Mouse (Mus musculus) limb, embryonic 13.5 days (tissue): Measurements from ENCODE around the gene Lypd6b. TPM values are rescaled to one million over a fixed set of nuclear protein-coding genes. Genes with fewer than 3 reads are reported as not detected.
A peak's percentile ranks its signal among the peaks of the same experiment; 100 is the strongest.

Experiments
- ATAC-seq: fragments of 200-750 bp; cut with Nextera tagmentation; 2 replicates; pipeline ENCODE4 v1.8.0; 2017; ENCODE audit warnings: low read depth, moderate number of reproducible peaks, moderate TSS enrichment; ENCODE audit not compliant: low FRiP score
- H3K27ac ChIP-seq: fragments of 300-500 bp; sonication (generic); 2 replicates; pipeline ENCODE4 v1.5.1; 2015; ENCODE audit warnings: inconsistent platforms, mild to moderate bottlenecking, moderate library complexity
- H3K27me3 ChIP-seq: fragments of 300-500 bp; sonication (generic); 2 replicates; pipeline ENCODE4 v1.6.1; 2015; ENCODE audit warnings: mild to moderate bottlenecking, inconsistent platforms
- H3K36me3 ChIP-seq: fragments of 300-500 bp; sonication (generic); 2 replicates; pipeline ENCODE4 v1.6.1; 2015; ENCODE audit warnings: inconsistent platforms, mild to moderate bottlenecking, moderate library complexity
- H3K4me1 ChIP-seq: fragments of 300-500 bp; sonication (generic); 2 replicates; pipeline ENCODE4 v1.6.1; 2015; ENCODE audit warnings: inconsistent platforms
- H3K4me2 ChIP-seq: fragments of 300-500 bp; sonication (generic); replicated peaks from 2 replicates; pipeline ENCODE4 v1.6.1; 2015; ENCODE audit warnings: inconsistent platforms, mild to moderate bottlenecking, moderate library complexity
- H3K4me3 ChIP-seq: fragments of 300-500 bp; sonication (generic); 2 replicates; pipeline ENCODE4 v1.5.1; 2015; ENCODE audit warnings: moderate library complexity, mild to moderate bottlenecking, inconsistent platforms
- H3K9ac ChIP-seq: fragments of 300-500 bp; sonication (generic); 2 replicates; pipeline ENCODE4 v1.6.1; 2015; ENCODE audit warnings: mild to moderate bottlenecking, inconsistent platforms
- H3K9me3 ChIP-seq: fragments of 300-500 bp; sonication (generic); 2 replicates; pipeline ENCODE4 v1.6.1; 2016; ENCODE audit warnings: inconsistent platforms
- WGBS: fragments of 180-500 bp; shearing (Covaris S2); methylation state at CpG from one replicate; pipeline ENCODE4 v1.1.7; 2015; 5-methylcytosine and 5-hydroxymethylcytosine counted together
- polyA plus RNA-seq: library from polyadenylated mRNA; unstranded; fragments of >200 nt; fragmentation: Nextera tagmentation; extraction: Ambion mirVana; gene quantifications from 2 replicates; pipeline ENCODE4 v1.2.1, GENCODE M21; 2015

The Lypd6b gene
- 9.8 and 9.9 TPM in 2 replicates for polyA plus RNA-seq

DNA sequence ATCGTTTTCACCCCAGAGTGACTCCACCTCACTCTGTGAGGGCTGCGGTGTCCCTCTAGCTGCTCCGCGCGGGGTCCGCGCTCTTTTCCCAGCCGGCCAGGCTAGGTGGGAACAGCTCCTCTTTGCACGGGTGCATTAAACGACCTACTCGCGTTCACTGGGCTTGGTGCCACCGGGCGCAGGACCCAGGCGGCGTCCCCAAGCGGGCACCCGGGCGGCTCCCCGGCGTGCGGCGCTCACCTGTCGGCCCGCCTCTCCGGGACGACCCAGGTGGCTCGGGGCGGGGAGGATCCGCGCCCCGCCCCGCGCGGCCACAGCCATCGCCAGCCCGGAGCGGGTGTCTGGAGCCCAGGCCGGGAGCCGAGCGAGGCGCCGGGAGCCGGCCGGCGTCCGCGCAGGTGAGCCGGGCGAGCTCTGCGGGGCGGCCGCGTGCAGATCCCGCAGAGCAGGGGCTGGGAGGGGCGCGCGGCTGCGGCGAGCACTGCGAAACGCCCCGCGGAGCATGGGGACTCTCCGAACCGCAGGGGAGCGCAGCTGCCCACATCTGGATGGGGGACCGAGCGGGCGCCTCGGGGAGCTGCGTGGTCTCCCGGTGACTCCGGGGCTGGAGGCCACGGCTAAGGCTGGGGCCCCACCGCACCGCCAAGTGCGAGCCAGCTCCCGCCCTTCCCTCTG is at the start of gene Lypd6b:
Lypd6b (plus strand) TSS at position 313 of the 675 bp plus-strand sequence.
- peak within 1 kb of the TSS; percentile 59 for H3K4me3 ChIP-seq
- H3K27me3 ChIP-seq = peaks cover 57% of the 10 kb centered on the region
- H3K4me1 ChIP-seq = peaks cover 13% of the 10 kb centered on the region
- peak; percentile 76 for ATAC-seq
- H3K9me3 ChIP-seq = no peaks in the 10 kb centered on the region
- H3K27ac ChIP-seq = no peak within 1 kb of the TSS
- WGBS = under 1% methylated on average over 76 of the region's 79 CpGs
- H3K9ac ChIP-seq = peak within 1 kb of the TSS; percentile 70
- H3K4me2 ChIP-seq = peak within 1 kb of the TSS; percentile 99
- no peaks in the 10 kb centered on the region for H3K36me3 ChIP-seq

DNA sequence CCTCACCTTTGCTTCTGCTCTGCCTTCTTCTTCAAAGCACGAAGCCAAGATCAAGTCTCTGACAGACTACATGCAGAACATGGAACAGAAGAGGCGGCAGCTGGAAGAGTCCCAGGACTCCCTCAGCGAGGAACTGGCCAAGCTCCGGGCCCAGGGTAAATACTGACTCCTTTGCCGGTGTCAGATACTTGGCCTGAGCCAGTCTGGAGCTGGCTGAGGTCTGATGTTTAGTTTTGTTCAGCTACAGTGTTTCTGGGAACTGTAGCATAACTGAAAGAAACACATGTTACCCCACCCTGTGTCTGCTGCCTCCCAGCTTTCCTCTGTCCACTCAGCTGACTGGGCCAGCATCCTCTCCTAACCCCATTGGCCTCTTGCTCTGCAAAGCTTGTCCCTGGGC is 48.4 kb upstream of the Lypd6b start:
- no peaks in the 10 kb centered on the region for H3K27me3 ChIP-seq
- WGBS = 92% methylated on average over 5 of the region's 5 CpGs

DNA sequence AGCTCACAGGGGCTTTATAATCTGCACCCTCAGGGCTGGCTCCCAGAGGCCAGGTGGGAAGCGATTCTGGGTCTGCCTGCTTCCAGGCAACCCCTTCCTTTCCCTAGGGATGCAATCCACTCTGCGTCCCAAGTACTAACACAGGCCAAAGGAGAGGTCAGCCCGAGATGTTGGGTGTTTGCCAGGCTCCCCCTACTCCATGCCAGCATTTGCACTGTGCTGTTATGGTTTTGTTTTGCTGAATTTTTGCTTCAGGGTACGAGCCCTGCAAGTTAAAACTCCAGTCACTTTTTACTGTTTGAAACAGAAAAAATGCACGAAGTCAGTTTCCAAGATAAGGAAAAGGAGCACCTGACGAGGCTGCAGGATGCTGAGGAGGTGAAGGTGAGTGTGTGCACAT is 46.5 kb upstream of the Lypd6b start:
- H3K36me3 ChIP-seq = peaks cover 25% of the 10 kb centered on the region
- no peaks in the 10 kb centered on the region for H3K9me3 ChIP-seq
- WGBS = 41% methylated on average over 6 of the region's 6 CpGs
- H3K27ac ChIP-seq = no peak overlapping the region
- H3K9ac ChIP-seq = no peak overlapping the region
- peaks cover 26% of the 10 kb centered on the region for H3K4me1 ChIP-seq
- no peak overlapping the region for H3K4me3 ChIP-seq
- no peak for ATAC-seq
- no peaks in the 10 kb centered on the region for H3K27me3 ChIP-seq
- H3K4me2 ChIP-seq = no peak overlapping the region

More for the DNA sequence above, 48.4 kb upstream of the Lypd6b start:
- ATAC-seq = no peak
- peaks cover 30% of the 10 kb centered on the region for H3K36me3 ChIP-seq
- no peak overlapping the region for H3K4me3 ChIP-seq
- H3K4me1 ChIP-seq = peaks cover 22% of the 10 kb centered on the region
- no peak overlapping the region for H3K4me2 ChIP-seq
- no peak overlapping the region for H3K27ac ChIP-seq
- H3K9ac ChIP-seq = no peak overlapping the region
- H3K9me3 ChIP-seq = no peaks in the 10 kb centered on the region

DNA sequence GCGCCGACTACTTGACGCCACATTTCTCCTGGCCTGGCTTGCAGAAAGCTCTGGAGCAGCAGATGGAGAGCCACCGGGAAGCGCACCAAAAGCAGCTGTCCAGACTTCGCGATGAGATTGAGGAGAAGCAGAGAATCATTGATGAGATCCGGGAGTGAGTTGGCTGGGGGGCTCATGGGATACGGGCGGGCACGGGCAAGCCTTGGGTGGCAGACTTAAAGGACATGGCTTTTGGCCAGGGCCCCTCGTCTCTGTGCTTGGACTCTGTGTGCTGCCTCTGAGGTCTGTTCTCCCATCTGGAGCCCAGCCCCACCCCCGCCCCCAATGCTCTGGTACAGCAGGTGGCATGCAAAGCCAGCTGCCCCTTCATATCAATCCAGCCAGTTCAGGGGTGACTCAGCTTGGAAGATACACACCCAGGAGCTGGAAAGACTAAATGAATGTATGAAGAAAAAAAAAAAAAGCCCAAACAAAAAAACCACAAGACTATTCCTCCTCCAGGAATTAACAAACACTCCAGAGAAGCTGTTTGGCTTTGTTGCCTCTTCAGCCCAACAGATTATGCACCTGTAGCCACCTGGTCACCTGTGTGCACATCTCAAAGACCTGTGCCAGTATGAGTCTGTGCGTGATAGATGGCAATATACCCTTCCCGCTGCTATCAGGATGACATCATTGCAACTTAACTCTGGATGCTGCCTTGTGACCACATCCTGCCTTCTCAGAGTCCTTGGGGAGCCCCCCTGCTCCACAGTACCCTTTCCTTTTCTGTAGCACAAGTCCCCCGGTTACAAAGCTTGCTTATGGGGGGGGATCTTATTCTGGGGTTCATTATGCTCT is 45.4 kb upstream of the Lypd6b start:
- Histone ChIP-seq H3K4me2 (no peak overlapping the region), H3K4me1 (peaks cover 26% of the 10 kb centered on the region), H3K9me3 (no peaks in the 10 kb centered on the region), H3K27me3 (no peaks in the 10 kb centered on the region), H3K4me3 (no peak overlapping the region), H3K27ac (no peak overlapping the region), H3K9ac (no peak overlapping the region), H3K36me3 (peaks cover 25% of the 10 kb centered on the region)
- 76% methylated on average over 16 of the region's 16 CpGs for WGBS
- ATAC-seq = no peak

DNA sequence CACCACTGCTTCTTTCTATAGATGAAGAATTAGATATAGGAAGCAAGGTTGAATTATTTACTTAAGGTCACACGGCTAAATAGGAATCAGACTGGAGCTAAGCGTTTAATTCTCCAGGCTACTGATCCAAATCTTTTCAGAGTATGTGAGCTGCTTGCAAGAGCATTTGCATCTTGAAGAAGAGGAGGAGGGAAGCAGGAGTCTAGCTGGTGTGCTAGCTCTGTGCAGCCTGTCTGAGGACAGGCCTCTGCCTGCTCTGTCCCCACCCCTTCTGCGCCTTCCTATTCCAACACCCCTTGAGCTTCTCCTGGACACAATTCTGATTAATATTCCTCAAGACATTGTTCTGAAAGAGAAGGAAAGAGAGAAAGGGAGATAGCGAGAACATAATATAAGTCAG is 44.6 kb upstream of the Lypd6b start:
- Histone ChIP-seq H3K36me3 (peaks cover 30% of the 10 kb centered on the region), H3K4me2 (no peak overlapping the region), H3K4me3 (no peak overlapping the region), H3K9me3 (no peaks in the 10 kb centered on the region), H3K9ac (no peak overlapping the region), H3K4me1 (peaks cover 26% of the 10 kb centered on the region), H3K27me3 (no peaks in the 10 kb centered on the region), H3K27ac (no peak overlapping the region)
- ATAC-seq = no peak
- WGBS = 84% methylated on average over 4 of the region's 4 CpGs

DNA sequence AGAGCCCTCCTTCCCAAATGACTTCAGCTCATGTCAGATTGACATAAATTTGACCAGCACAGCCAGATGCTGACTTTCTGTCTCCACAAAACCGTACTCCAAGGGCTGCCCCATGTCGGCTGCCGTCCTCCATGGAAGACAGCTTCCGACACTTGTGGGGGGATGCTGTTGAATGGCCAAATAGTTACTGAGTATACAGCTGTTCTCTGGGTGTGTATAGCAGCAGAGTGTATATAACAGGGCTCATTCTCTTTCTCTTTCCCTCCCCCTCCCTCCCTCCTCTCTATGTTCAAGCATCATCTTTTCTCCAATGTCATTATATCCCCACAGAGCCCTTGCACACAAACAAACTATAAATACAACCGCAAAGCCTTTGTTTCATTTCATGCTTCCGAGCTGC is 43.7 kb upstream of the Lypd6b start:
- Histone ChIP-seq H3K9ac (no peak overlapping the region), H3K27ac (peak overlapping the region; percentile 16; the same call in 1 of the 2 replicates), H3K9me3 (no peaks in the 10 kb centered on the region), H3K27me3 (no peaks in the 10 kb centered on the region), H3K4me2 (peak overlapping the region; percentile 2; the same call in 1 of the 2 replicates), H3K4me1 (peaks cover 26% of the 10 kb centered on the region), H3K4me3 (no peak overlapping the region), H3K36me3 (peaks cover 27% of the 10 kb centered on the region)
- WGBS = 48% methylated on average over 6 of the region's 6 CpGs
- peak; percentile 24; the same call in 1 of the 2 replicates for ATAC-seq

DNA sequence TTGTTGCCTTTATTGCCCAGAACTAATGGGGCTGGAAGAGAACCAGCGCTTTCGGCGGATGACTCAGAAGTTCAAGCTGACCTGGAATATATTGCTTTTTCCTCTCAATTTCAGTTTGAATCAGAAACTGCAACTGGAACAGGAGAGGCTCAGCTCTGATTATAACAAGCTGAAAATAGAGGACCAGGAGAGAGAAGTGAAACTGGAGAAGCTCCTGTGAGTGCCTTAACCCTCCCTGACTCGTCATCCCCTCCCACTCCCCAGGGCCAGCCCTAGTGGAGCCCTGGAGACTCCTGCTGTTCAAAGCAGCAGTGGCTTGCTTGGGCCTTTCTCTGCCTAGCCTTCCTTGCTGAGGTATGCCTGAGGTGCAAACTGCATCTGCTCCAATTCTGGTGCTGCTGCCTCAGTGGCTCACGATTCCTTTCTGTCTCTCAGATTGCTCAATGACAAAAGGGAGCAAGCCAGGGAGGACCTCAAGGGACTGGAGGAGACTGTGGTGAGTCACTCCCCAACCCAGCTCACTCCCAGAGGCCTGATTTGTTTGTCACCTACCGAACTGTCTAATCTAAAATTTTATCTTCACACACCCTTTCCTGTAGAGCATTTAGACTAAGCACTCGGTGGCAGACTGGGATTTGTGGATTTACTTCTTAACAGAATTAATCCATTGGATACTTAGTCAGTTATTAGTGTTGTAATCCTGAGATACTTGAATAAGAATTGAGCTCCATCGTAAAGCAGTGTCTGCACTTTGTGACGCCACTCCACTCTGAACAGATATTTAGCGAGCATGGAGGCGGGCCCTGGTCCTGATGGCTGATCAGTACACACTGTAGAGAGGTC is 43.0 kb upstream of the Lypd6b start:
- peak overlapping the region; percentile 2; the same call in 1 of the 2 replicates for H3K4me2 ChIP-seq
- H3K27me3 ChIP-seq = no peaks in the 10 kb centered on the region
- H3K4me1 ChIP-seq = peaks cover 26% of the 10 kb centered on the region
- H3K4me3 ChIP-seq = no peak overlapping the region
- H3K9me3 ChIP-seq = no peaks in the 10 kb centered on the region
- peak; percentile 69; the same call in 1 of the 2 replicates for ATAC-seq
- peak overlapping the region; percentile 16 for H3K27ac ChIP-seq
- WGBS = 53% methylated on average over 11 of the region's 11 CpGs
- peaks cover 20% of the 10 kb centered on the region for H3K36me3 ChIP-seq
- no peak overlapping the region for H3K9ac ChIP-seq

DNA sequence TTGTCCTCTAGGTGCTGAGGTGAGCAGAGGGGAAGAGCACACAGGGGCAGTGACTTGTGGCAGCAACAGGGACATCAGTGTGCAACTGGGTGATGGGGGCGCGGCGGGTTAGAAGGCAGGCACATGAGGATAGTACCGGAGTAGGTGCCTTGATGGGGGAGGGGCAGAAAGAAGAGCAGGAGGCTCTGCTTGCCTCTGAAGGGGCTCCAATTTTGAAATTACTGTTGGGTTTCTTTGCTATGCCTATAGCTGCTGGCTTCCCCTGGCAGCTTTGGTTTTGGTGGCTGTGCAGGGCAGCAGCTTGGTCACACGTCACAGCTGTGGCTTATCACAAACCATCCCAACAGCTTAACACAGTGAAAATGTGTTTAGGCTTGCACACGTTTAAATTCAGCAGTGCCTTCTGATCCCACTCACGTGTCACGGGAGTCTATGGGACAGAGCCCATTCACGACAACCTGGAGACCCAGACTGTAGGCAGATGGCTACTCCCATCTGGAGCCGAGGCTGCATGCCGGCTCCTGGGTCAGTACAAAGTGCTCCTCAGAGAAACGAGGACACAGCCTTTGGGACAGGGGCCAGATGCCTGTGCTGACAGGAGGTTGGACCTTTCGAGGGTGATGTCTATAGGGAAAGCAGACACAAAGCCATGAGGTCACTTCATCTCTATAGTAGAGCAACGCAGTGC is 42.2 kb upstream of the Lypd6b start:
- no peak overlapping the region for H3K4me2 ChIP-seq
- no peak for ATAC-seq
- H3K4me3 ChIP-seq = no peak overlapping the region
- no peak overlapping the region for H3K27ac ChIP-seq
- no peak overlapping the region for H3K9ac ChIP-seq
- 77% methylated on average over 14 of the region's 14 CpGs for WGBS
- H3K27me3 ChIP-seq = no peaks in the 10 kb centered on the region
- peaks cover 28% of the 10 kb centered on the region for H3K36me3 ChIP-seq
- peaks cover 26% of the 10 kb centered on the region for H3K4me1 ChIP-seq
- no peaks in the 10 kb centered on the region for H3K9me3 ChIP-seq

DNA sequence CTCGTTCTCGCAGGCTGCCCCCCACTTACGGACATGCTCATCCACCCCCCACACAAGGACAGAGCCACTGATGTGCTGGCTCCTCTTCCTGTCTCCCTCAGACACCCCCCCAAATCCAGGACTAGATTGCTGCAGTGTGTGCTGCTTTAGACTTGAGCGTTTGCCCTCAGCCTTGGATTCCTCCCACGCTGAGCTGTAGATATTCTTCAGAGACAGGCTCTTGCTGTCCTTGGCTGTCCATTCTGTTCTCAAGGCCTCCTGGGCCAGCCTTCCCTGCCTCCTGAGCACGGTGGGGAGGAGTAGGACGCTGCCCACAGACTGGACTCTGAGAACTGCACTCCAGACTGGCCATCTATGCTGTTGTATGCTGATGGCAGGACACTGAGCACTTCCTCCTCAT is 40.5 kb upstream of the Lypd6b start:
- H3K9me3 ChIP-seq = no peaks in the 10 kb centered on the region
- no peak overlapping the region for H3K4me3 ChIP-seq
- no peaks in the 10 kb centered on the region for H3K27me3 ChIP-seq
- no peak overlapping the region for H3K9ac ChIP-seq
- H3K4me1 ChIP-seq = peaks cover 13% of the 10 kb centered on the region
- no peak overlapping the region for H3K4me2 ChIP-seq
- no peak overlapping the region for H3K27ac ChIP-seq
- peaks cover 37% of the 10 kb centered on the region for H3K36me3 ChIP-seq
- ATAC-seq = no peak
- 81% methylated on average over 7 of the region's 7 CpGs for WGBS

DNA sequence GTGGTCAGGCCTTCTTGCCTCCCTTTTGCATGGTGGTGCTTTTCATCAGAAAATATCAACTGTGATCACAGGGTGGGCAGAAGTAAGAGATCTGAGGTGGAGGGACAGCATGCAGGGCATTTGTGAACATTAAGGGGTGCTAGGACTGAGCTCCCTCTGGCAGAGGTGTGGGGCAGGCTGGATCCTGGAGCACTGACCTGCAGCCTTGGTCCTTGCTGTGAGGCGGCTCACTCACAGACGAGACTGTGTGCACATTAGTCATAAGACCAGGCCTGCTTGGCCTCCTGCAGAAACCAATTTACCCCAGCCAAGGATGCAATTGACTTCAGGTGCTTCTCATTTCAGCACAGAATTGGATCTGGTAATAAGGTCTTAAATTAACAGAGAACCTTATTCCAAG is 39.8 kb upstream of the Lypd6b start:
- 27% methylated on average over 2 of the region's 2 CpGs for WGBS

DNA sequence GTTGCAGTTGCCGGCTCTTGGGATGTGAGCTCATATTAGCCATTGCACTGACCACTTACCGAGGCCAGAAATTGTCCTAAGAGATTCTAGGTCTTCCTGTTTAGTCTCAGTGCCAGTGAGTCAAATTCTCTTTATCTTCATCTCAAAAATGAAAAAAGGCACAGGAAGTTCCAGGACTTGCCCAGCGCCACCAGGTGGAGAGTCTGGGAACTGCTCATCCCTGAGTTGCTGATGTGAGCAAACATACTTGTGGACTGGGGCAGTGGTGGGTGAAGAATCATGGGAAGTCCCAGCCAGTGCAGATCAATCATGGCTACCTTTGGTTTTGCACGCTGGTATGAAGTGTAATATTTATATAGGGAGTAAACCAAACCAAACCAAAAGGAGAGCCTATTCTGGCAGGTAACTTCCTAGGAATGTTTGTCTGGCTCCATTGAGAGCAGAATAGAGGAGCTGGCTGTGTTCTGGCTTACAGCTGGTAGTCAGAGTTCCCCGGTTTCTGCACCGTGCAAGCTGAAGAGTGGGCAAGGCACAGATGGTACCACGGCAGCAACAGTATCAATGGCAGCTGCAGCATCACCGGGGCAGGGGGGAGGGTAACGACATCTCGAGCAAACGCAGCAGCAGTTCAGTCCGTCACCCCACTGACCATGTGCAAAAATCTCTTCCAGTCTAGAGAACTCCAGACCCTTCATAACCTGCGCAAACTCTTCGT is 38.7 kb upstream of the Lypd6b start:
- Histone ChIP-seq H3K27ac (no peak overlapping the region), H3K36me3 (peaks cover 53% of the 10 kb centered on the region), H3K4me2 (no peak overlapping the region), H3K4me1 (peaks cover 8% of the 10 kb centered on the region), H3K9ac (no peak overlapping the region), H3K27me3 (no peaks in the 10 kb centered on the region), H3K4me3 (no peak overlapping the region), H3K9me3 (no peaks in the 10 kb centered on the region)
- WGBS = 82% methylated on average over 14 of the region's 14 CpGs
- ATAC-seq = no peak

More for the DNA sequence above, 39.8 kb upstream of the Lypd6b start:
- Histone ChIP-seq H3K4me2 (no peak overlapping the region), H3K9ac (no peak overlapping the region), H3K27me3 (no peaks in the 10 kb centered on the region), H3K4me1 (peaks cover 13% of the 10 kb centered on the region), H3K36me3 (peaks cover 42% of the 10 kb centered on the region), H3K9me3 (no peaks in the 10 kb centered on the region), H3K4me3 (no peak overlapping the region), H3K27ac (no peak overlapping the region)
- no peak for ATAC-seq
